Mouse (Mus musculus): ENCODE data around the gene Zyg11b.

Zyg11b gene

DNA sequence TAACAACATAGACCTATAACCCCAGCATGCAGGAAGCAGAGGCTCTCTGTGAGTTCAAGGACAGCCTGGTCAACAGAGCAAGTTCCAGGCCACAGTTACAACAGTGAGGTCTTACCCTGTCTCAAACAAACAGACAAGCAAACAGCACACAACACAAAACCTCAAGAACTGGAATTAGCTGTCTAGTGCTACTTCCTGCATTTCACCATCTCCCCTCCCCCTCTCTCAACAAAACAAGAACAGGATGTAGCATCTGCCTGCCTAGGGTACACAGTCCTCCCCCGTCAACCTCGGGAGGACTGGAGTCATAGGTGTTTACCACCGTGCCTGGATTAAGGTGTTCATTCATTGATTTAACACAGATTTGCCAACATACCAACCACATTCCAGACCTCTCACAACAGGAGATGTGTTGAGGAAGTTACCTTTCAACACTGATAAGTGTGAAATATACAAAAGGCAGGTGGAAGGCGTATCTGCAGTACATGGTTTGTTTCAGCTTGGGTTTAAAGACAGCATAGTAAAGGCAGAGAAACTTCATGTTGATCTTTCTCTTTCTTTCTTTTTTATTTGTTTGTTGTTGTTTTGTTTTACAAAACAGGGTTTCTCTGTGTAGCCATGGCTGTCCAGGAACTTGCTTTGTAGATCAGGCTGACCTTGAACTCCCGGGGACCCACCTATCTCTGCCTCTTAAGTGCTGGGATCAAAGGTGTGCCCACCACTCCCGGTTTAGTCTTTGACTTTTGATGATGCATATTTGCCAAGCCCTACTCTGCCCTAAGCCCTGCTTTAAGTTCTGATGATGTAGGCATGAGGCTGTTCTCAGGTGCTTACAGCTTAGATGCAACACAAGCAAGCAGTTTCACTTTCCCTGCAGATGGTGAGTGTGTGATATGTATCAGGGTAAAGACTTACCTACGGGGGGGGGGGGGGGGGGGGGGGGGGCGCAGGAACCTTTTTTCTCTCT, 18.0 kb upstream of the Zyg11b start:
- no peak for DNase-seq (ENCODE audit: low spot score)

DNA sequence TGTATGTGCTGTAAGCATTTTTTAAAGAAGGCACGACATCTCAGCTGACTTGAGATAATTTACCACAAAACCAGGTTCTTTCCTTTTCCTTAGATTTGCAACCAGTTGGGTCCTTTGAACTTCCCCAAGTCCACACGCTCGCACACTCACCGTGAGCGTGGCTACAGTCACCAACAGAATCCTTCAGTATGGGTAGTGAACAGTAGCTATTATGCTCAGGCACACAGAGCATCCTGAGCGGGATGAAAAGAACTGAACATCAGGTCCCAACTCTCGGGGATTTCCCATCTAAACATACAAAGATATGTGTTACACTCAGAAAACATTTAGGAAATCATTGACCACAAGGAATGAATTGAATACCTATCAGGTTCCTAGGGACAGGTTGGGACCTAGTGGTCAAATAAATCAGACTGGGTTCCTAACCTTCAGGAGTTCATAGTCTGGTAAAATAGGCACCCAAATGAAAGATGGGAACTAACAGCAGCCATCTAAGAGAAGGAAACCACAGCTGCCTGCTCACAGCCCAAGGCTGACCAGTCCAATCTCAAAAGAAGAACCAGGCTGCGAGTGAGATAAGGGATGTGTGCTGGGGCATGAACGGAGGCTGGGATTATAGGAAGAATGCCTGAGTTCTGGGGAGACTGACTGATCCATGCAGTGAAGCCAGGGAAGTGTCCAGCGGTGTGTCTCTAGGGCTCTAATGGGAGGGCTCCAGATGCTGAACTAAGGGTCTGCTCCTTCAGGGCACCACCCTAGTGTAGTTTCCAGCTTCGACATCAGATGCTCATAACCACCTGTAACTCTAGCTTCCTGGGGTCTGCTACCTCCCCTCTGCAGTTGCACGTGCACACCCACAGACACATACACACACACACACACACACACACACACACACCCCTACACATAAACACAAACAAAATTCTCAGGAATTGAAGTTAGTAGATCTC, 17.0 kb upstream of the Zyg11b start:
- DNase-seq (ENCODE audit: low spot score): no peak

DNA sequence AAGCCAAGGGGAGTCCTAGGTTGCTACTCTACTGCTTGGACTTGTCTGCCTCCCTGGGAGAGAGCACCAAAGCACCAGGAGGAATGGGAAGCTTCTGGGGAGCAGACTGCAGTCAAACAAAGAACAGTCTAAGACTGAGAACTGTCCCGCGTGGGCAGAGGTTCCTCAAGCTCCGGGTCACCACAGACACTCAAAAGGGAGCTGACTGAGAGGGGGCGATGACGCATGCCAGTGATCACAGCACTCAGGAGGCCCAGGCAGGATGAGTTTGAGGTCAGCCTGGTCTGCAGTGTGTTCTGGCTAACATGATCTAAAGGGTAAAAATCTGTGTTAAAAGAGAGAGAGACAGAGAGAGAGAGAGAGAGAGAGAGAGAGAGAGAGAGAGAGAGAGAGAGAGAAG, 13.1 kb upstream of the Zyg11b start:
- no peak for DNase-seq (ENCODE audit: low spot score)

DNA sequence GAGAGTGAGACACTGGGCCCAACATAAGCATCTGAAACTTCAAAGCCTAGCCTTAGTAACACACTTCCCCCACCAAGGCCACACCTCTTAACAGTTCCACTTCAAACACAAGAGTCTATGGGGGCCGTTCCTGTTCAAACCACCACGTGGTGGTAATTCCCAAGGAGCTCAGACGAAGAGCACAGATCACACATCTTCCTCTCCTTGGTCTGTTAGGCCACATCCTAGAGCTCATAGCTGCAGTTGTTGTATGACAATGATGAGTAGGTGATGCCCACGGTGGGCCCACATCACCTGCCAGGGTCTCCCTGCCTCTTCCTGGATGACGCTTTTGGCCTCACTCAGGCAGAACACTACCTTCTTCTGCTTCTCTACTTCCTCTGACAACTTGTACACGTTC, 9.8 kb upstream of the Zyg11b start:
- DNase-seq (ENCODE audit: low spot score): no peak

DNA sequence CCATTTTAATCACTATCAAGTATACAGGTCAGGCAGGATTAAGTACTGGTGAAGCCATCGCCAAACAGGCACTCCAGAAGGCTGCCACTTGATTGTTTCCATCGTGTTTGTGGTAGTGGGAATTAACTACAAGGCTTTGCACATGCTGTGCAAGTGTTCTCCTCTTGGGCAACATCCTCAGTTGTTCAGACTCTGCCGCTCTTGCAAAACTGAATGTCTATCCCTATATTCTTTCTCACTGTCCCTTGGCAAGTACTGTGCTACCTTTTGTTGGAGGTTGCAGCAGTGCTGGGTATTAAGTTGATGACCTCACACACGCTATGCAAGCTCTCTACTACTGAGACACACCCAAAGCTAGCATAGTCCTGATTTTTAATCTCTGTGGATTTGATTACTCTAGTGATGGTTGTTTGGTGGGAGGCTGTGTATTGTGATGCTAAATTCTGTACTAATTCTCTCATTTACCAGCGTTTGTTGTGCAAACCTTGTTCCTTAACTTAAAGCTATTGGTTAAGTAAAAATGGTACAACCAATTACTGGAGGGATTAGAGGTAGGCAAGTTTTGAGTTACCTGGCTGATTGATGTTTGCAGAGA, 1.5 kb upstream of the Zyg11b start:
- DNase-seq (ENCODE audit: low spot score): no peak

DNA sequence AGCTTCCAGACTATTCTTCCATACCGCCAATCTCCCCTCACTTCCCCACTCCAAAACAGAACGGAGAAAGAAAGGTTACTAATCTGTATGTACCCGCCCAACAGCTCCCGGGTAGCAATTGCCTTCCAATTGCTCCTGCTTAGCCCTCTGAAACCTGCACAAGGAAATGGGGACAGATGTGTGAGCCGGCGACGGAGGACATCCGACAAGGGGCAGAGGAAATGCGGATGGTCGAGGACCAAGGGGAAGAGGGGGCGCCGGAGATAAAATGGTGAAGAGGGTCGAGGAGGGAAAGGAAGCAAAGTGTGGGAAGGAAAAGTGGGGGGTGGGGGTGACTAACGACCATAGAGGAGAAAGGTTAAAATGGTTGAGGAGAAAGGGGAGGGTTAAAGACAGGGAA, 630 bp downstream of the Zyg11b start:
- DNase-seq (ENCODE audit: low spot score): peak; percentile 46

DNA sequence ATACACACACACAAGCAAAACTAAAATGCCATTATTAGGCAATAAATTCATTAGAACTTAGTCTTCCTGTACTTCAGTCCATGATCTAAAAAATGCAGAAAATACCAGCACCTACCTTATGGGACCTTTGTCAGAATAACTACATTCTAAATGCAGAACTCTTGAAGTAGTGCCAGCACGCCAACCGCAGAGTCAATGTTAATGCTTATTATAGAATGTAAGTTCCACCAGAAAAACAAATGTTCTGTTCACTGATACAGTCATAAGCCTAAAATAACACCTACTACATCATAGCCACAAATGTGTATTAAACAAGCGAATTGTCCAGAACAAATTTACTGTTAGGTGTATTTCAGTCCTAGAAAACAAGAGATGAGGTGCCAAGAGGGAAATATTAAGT, 23.9 kb downstream of the Zyg11b start:
- DNase-seq (ENCODE audit: low spot score): no peak

DNA sequence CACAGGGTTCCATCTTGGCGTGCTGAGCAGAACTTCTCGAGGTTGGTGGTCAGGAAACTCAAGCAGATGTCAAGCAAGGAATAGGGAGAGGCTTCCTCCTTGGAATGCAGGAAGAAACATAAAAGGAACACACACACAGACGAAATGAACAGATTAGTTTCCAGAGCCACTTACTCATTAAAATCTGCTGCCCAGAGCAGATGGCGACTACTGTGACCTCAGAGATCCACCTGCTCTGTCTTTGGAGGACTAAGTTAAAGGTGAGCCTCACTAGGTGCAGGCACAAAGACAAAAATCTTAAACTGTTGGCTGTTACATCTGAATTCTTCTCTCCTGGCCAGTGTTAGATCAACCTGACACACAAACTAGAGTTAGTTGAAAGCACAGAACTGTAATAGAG, 28.6 kb downstream of the Zyg11b start:
- no peak for DNase-seq (ENCODE audit: low spot score)

DNA sequence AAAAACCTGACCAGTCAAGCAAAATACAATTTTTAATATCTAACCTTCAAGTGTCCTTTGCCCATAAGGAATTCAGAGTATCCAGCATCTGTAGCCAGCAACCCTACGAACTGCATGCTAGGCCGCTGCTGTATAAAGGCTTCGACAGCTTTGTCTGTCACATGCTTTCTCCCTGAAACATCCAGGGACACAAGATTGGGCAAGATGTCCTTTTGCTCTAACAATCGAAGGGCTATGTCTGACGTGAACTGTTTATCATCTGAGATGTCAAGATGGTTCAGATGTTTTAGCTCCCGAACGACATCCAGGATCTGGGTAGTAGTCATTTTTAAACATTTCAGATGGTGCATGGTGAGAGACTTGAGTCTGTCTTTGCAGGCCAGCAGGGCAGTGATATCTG, 35.1 kb downstream of the Zyg11b start:
- DNase-seq (ENCODE audit: low spot score): no peak

DNA sequence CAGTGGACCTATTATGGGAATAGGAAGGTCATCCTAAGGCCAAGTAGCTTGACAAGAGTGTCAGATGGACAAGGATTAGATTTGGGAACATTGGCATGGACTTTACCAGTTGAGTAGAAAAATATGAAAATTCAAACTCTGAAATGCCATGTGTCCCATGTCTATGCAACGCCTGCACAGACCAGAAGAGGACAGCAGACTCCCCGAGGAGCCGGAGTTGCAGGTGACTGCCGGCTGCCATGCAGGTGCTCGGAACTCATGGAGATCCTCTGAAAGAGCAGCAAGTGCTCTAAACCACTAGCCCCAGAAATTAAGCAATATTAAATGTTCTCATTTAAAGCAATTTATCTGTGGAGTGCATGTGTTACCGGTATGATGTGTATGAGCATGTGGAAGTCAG, 47.6 kb downstream of the Zyg11b start:
- DNase-seq (ENCODE audit: low spot score): no peak

DNA sequence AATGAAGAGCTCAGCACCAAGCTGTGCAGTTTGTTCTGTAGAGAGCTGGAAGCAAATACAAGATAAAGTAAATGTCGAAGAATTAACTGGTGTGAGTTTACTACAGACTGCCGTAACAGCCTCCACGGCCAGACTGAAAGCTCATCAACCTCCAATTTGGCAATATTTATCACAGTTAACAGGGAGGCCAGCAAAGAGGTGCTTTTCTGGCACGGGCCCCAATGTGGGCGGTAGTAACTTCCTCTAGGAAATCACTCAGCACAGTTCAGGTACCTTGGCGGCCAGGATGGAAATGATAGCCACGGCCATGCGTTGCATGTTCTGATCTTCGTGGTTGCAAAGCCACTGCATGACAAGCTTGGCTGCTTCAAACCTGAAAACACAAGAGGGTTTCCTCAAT, 50.4 kb downstream of the Zyg11b start:
- peak; percentile 43 for DNase-seq (ENCODE audit: low spot score)

DNA sequence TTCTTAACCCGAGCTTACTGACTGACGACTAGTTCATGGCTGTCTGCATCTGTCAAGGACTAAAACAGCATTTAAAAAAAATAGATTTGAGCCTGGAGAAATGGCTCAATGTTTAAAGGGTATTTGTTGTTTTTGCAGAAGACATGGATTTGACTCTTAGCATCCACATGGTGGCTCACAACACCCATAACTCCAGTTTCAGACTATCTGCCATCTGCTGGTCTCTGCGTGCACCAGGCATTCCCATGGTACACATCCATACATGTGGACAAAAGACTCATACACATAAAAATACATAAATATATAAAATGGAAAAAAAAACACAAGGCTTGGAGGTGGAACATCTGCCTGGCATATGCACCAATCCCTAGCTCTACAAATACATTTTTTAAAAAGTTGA, 51.6 kb downstream of the Zyg11b start:
- no peak for DNase-seq (ENCODE audit: low spot score)

DNA sequence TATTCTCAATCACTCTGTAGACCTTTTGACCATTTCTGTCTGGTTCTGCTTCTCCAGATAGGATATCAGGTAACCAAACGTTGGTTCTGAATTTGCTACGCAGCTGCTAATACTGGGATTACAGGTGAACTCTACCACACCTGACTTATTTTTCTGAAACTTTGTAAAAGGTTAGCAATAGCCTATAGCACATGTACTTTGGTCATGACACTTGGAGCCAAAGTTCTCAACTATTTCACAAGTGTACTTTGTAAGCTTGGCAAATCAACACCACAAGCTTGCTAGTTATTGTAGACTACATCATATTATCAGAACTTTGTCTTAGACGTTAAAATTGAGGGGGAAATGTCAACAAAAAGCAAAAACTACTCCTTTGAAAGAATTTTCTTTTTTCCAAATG, 67.2 kb downstream of the Zyg11b start:
- DNase-seq (ENCODE audit: low spot score): no peak

DNA sequence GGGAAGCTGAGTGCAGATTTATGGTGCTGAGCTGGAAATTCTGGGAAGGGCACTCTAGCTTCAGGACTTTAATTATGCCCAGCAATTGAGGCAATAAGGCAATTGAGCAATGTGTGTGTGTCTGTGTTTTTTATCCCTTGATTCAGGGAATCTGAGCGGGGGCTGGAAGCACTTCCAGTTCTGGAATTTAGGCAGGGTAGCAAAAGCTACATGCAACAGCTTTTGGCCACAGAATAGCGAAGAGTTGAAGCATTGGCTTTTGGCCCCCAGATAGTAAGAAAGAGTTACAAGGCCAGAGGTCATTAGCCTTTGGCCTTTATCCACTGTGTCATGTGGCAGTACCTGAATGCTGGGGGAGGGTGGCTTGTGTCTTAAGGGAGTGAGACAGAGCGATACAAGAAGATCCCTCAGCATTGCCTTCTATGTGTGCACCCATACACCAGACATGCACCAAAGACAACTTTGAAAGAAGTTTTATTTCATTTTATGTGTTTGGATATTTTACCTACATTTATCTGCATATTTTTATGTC, 75.5 kb downstream of the Zyg11b start:
- peak; percentile 45 for DNase-seq (ENCODE audit: low spot score)

DNA sequence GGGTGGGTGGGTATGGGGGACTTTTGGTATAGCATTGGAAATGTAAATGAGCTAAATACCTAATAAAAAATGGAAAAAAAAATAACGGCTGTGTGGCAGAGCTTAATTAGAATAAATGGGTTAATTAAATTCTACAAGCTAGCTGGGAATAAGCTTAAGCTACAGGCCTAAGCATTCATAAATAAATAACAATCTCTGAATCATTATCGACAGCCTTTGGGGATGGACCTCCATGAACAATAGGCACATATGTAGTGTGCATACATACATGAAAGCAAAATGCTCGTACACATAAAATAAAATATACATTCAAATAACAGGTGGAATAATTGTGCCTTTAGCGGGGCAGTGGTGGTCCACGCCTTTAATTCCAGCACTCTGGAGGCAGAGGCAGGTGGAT, 78.4 kb downstream of the Zyg11b start:
- DNase-seq (ENCODE audit: low spot score): no peak

DNA sequence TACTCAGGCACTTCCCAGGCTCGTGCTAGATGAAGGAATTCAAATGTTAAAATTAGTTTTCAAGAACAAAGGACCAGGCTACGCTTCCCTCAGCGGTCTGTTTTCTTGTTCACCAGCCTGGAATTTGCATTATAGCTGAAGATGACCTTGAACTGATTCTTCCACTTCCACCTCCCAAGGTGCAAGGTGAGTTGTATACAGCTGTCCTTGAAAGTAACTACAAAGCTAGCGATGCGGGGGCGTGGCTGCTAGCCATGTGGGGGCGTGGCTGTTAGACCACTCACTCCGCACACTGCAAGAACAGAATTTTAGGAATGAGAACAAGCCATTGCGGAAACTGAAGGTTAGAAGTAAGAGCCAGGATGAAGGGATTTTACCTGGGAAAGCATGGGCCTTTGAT, 81.9 kb downstream of the Zyg11b start:
- peak; percentile 74 for DNase-seq (ENCODE audit: low spot score)

DNA sequence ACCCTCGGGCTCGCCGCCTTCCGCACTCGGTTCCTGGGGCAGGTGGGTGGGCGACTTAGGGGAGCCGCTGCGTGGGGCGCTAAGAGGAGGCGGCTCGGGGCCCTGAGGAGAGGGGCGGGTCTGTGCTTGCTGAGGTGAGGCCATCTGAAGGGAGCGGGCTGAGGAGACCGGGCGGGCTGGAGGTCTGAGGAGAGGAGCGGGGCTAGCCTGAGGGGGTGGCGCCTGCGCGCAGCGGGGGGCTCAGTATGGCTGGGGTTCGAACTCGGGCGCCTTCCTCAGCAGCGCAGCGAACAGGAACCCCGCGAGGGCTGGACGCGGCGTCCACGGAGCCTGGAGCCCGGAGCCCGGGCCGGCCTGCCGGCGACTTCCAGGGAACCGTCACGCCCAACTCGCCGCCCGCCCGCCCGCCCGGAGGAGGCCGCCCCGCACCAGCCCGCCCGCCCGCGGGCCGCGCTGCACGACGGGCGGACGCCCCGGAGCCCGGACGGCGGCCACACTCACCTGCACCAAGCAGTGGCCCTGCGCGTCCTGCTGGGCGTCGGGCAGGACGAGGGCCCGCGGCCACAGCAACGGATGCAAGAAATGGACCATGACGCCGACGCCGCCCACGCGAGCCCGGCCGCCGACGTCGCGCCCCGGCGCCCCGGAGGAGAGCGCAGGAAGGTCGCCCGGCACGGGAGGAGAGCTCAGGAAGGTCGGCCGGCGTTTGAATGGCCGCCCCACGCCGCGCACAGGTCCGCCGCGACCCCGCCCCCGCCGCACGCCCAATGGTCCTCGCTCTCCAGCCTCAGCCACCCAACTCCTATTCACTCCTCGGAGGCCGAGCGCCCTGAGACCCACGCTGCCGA, 83.3 kb downstream of the Zyg11b start, which contains the start of gene Zyg11a:
Zyg11a (minus strand) TSS at position 717 of the 848 bp plus-strand sequence.
- peak; percentile 67 for DNase-seq (ENCODE audit: low spot score)

DNA sequence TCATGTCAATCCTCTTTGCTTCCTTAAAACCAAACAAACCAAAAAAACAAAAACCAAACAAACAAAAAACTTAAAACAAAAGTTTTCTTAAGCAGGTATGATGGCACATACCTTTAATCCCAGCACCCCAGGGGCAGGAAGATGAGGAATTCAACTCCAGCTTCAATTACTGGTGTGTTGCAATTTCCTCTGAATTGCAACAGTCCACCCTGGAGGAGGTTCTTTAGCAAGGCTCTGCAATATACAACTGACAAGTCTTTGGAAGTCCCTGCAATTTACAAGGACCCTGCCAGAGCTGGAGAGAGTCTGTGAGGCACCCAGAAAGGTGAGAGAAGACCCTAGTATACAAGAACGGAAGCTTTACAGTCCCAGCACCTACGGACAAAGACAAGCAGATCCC, 87.9 kb downstream of the Zyg11b start:
- DNase-seq (ENCODE audit: low spot score): no peak

DNA sequence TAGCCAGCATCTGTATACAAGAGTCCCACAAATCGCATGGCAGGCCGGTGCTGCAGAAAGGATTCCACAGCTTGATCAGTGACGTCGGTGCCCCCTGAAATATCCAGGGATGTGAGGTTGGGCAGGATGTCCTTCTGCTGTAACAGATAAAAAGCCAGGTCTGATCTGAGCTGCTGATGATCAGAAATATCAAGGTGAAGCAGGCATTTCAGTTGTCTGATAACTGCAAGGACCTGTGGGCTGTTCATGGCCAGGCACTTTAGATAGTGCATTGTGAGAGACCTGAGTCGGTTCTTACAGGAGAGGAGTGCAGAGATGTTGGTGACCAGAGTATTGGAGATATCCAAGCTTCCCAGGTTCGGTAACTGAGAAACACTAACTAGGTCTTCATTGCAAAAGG, 96.3 kb downstream of the Zyg11b start:
- no peak for DNase-seq (ENCODE audit: low spot score)

DNA sequence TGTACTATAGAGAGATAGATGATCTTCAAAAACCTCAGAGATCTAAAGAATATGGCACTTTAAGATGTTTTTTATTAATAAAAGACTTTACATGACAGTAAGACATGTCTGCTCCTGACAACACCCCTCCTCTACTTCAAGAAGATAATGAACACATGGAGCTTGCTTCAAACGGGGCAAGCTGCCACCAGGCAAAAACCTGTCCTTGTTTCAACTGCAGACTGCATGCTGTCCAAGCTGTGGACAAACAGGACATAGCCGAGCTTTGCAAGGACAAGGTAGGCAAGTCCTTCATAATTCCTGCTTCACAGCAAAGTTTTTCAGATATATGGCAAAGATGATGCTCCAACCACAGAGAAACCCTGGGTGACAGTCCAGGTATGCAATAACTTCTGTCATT, 101.7 kb downstream of the Zyg11b start:
- DNase-seq (ENCODE audit: low spot score): no peak

DNA sequence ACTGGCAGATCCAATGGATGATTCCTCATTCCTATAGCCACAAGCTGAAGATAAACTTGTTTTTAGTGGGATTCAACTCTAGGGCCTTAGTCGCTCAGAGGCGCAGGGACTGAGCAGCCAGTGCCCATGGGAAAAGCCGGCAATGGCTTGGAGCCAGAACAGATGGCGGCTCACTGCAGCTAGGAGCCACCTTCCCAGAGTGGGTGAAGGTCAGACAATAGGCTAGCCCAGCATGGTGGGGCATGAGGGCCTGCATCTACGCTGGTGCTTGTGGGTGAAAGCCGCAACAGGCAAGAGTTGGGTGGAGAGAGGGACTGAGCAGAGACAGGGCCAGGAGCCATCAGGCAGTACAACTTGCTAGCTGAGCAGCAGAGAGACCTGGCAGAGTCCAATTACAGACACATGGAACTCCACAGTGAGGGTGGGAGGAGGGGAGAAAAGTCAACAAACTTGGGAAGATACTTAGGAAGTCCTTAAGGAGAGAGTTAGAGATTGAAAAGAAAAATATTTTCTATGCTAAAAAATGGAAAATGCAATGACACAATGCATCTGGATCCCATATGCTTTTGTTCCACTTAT, 104.5 kb downstream of the Zyg11b start:
- DNase-seq (ENCODE audit: low spot score): no peak

All from testis, postnatal 10 days (tissue).